Mouse (Mus musculus): Measurements from ENCODE around the gene Gm28360. TPM values are rescaled to one million over a fixed set of nuclear protein-coding genes. Genes with fewer than 3 reads are reported as not detected.

The Gm28360 gene
- polyA plus RNA-seq (2017; shearing (Covaris generic)): not detected

GRCm38 (mm10) chr1:117829781-117830180 is at the start of gene Gm28360:
Gene Gm28360 (plus strand): TSS chr1:117830081.

DNA sequence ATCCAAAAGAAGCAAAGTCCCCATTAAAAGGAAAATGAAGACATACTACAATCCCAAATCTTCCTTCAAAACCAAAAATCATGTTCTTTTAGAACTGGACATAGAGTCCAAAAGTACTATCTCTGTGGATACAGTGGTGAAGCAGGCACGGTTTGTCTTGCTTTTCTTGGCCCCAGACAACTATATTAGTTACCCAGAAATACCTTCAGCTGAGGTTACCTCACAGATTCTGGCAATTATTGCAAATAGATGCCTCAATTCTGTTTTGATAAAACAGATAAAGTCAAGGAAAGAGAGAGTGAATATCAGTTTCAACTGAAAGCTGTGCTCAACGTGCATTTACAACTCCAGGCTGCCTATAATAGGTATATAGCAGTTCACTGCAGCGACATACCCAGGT is 49.0 kb upstream of the Gm28360 start, which contains the start of gene B020011L13Rik:
Gene B020011L13Rik, plus strand, starts transcription at position 301 of the 400 bp plus-strand sequence.

Other genes with a start within 250 kb of the Gm28360 start
- gene Gm28363, start 132.9 kb upstream of the Gm28360 start, polyA plus RNA-seq (2017; shearing (Covaris generic)): not detected
- gene B020011L13Rik, start 48.9 kb upstream of the Gm28360 start, polyA plus RNA-seq (2017; shearing (Covaris generic)): not detected
- not detected for gene Gm28168, start 97.9 kb downstream of the Gm28360 start, polyA plus RNA-seq (2017; shearing (Covaris generic))
- not detected for gene Gm7145, start 135.9 kb downstream of the Gm28360 start, polyA plus RNA-seq (2017; shearing (Covaris generic))